23 mouse cellular contexts compared by ENCODE assay signal in genomic region chr12:54658425-54659092, GRCm38 (mm10). TPM values are rescaled to one million over a fixed set of nuclear protein-coding genes. Genes with fewer than 3 reads are reported as not detected.
DNase-seq lines count a peak whose midpoint lies in the region; ATAC-seq lines count a peak whose summit lies in the region.
"Had no signal": no experiment of that assay in that cellular context is flagged by ENCODE, and none has a peak within 500 bp of the region (broad histone marks: within the 10 kb centered on the region; RNA-seq: fewer than 3 reads in every experiment).

No protein-coding gene starts in this region.

- peak; percentile 22 for DNase-seq in lung, postnatal 36 days
- DNase-seq in lung, postnatal 14 days, result no peak
- DNase-seq in MEL-GATA-1-ER (ENCODE audit: extremely low read depth, low read depth), result peak; percentile 68
- no peak for DNase-seq in testis, postnatal 14 days (ENCODE audit: low spot score)
- DNase-seq in layer of hippocampus, adult 18-20 months (ENCODE audit: low spot score in 2 of 2), result no peak
- DNase-seq in right cerebral cortex, adult 18-20 months, result no peak
- DNase-seq: adrenal gland, adult 8-10 months; cerebellum, adult 2 months; cerebellum, postnatal 25 days; embryo, embryonic 11 days; gastrocnemius, postnatal 14 days; heart, adult 2 months; heart, postnatal 10 days; kidney, adult 9 months; kidney, postnatal 10 days; liver; lung, adult 2 months; retina, postnatal 1 day; right cerebral cortex, postnatal 25 days had no signal

- peak; percentile 30 for ATAC-seq in megakaryocyte progenitor cell, adult 5-6 weeks (replicated peaks; ENCODE audit: poor library complexity)
- ATAC-seq: activated CD4-positive, CD25-positive, alpha-beta regulatory T cell, adult 4 months; forebrain, embryonic 14.5 days; intestine, postnatal 0 days had no signal

RNA-seq across cellular contexts. Expression of gene Sptssa, which starts 2.2 kb away (rescaled TPM):
- total RNA-seq in megakaryocyte progenitor cell, adult 5-6 weeks (2015), result 232 and 247 TPM in 2 replicates
- total RNA-seq in megakaryocyte progenitor cell, adult 5-6 weeks (2017), result 160 and 165 TPM in 2 replicates
- 10 to 100 TPM; 27.2 to 27.3 TPM for total RNA-seq in layer of hippocampus, adult 18-20 months (2021)

RNA-seq across cellular contexts. Expression of gene Eapp, which starts 37.1 kb away (rescaled TPM):
- 52.0 and 58.7 TPM in 2 replicates for total RNA-seq in megakaryocyte progenitor cell, adult 5-6 weeks (2015)
- 42.7 and 75.4 TPM in 2 replicates for total RNA-seq in megakaryocyte progenitor cell, adult 5-6 weeks (2017)
- 10 to 100 TPM; 36.3 to 39.3 TPM for total RNA-seq in layer of hippocampus, adult 18-20 months (2021)

Comparison
In these comparisons a context has a peak if more than half of its experiments do, and no peak if none do; other contexts are left out.
1. DNase-seq: peak in lung, postnatal 36 days (single experiment) and MEL-GATA-1-ER (single experiment); none in lung, postnatal 14 days (single experiment), testis, postnatal 14 days (single experiment), layer of hippocampus, adult 18-20 months (0 of 2) and right cerebral cortex, adult 18-20 months (single experiment).
2. RNA of gene Sptssa, which starts 2.2 kb away (total RNA-seq): 160 to 247 TPM in megakaryocyte progenitor cell, adult 5-6 weeks; 27.2 to 27.3 TPM in layer of hippocampus, adult 18-20 months; every median in the first group is over 4 times any median in the second.